In genomic region chr9:123851713-123852448, GRCm38 (mm10) we compare ENCODE assay signal across 8 mouse cellular contexts. TPM values are rescaled to one million over a fixed set of nuclear protein-coding genes. Genes with fewer than 3 reads are reported as not detected.
DNase-seq lines count a peak whose midpoint lies in the region; ATAC-seq and TF ChIP-seq lines count a peak whose summit lies in the region.

Gene Fyco1, minus strand, starts transcription at chr9:123851899.

- peak within 1 kb of the TSS; percentile 79 for H3K4me2 ChIP-seq in embryonic facial prominence, embryonic 13.5 days
- peak within 1 kb of the TSS; percentile 71 for H3K4me2 ChIP-seq in limb, embryonic 12.5 days
- H3K4me2 ChIP-seq in midbrain, embryonic 15.5 days, result peak within 1 kb of the TSS; percentile 80

- peak; percentile 94 for ATAC-seq in embryonic facial prominence, embryonic 13.5 days (ENCODE audit: insufficient number of reproducible peaks, insufficient read depth, low FRiP score, low TSS enrichment, low read depth)
- peak; percentile 97 for ATAC-seq in limb, embryonic 12.5 days (ENCODE audit: insufficient number of reproducible peaks, insufficient read depth, low FRiP score, low TSS enrichment, low read depth)
- ATAC-seq in midbrain, embryonic 15.5 days (replicated peaks), result peak; percentile 98

- WGBS in embryonic facial prominence, embryonic 13.5 days, result under 1% methylated on average over 47 of the region's 47 CpGs
- under 1% methylated on average over 47 of the region's 47 CpGs for WGBS in kidney, adult 2 months
- under 1% methylated on average over 47 of the region's 47 CpGs for WGBS in limb, embryonic 12.5 days
- WGBS in midbrain, embryonic 15.5 days, result under 1% methylated on average over 47 of the region's 47 CpGs
- under 1% methylated on average over 47 of the region's 47 CpGs for WGBS in spleen, adult 2 months

- no peaks in the 10 kb centered on the region for H3K27me3 ChIP-seq in embryonic facial prominence, embryonic 13.5 days
- H3K27me3 ChIP-seq in kidney, adult 2 months (replicated peaks; ENCODE audit: control insufficient read depth, insufficient read depth, low read length), result no peaks in the 10 kb centered on the region
- H3K27me3 ChIP-seq in limb, embryonic 12.5 days, result no peaks in the 10 kb centered on the region
- no peaks in the 10 kb centered on the region for H3K27me3 ChIP-seq in midbrain, embryonic 15.5 days (replicated peaks)
- H3K27me3 ChIP-seq in spleen, adult 2 months (ENCODE audit: control insufficient read depth, insufficient read depth, low read length), result no peaks in the 10 kb centered on the region

- peak within 1 kb of the TSS; percentile 75 for H3K4me3 ChIP-seq in embryonic facial prominence, embryonic 13.5 days
- peak within 1 kb of the TSS; percentile 78 for H3K4me3 ChIP-seq in kidney, adult 2 months (ENCODE audit: insufficient read depth, low read depth, low read length)
- H3K4me3 ChIP-seq in limb, embryonic 12.5 days (replicated peaks), result peak within 1 kb of the TSS; percentile 69
- H3K4me3 ChIP-seq in midbrain, embryonic 15.5 days, result peak within 1 kb of the TSS; percentile 69
- peak within 1 kb of the TSS; percentile 83 for H3K4me3 ChIP-seq in spleen, adult 2 months (ENCODE audit: extremely low read depth, insufficient read depth, insufficient read length)

- peak; percentile 6 for TF ChIP-seq POLR2A in kidney, adult 2 months (IDR thresholded peaks at IDR 0.05; ENCODE audit: low read depth, low read length)
- TF ChIP-seq POLR2A in spleen, adult 2 months (IDR thresholded peaks at IDR 0.05; ENCODE audit: low read depth, low read length), result peak; percentile 83

- peak within 1 kb of the TSS; percentile 97 for H3K27ac ChIP-seq in embryonic facial prominence, embryonic 13.5 days
- peak within 1 kb of the TSS; percentile 87 for H3K27ac ChIP-seq in kidney, adult 2 months (ENCODE audit: insufficient read depth, low read depth, low read length)
- peak within 1 kb of the TSS; percentile 97 for H3K27ac ChIP-seq in limb, embryonic 12.5 days
- H3K27ac ChIP-seq in midbrain, embryonic 15.5 days, result peak within 1 kb of the TSS; percentile 83
- peak within 1 kb of the TSS; percentile 100 for H3K27ac ChIP-seq in spleen, adult 2 months (ENCODE audit: insufficient read depth, low read length)

- no peak for TF ChIP-seq CTCF in kidney, adult 2 months (conservative IDR thresholded peaks at IDR 0.05; ENCODE audit: insufficient read depth, insufficient read length, low read depth, low read length)
- no peak for TF ChIP-seq CTCF in spleen, adult 2 months (IDR thresholded peaks at IDR 0.05; ENCODE audit: extremely low read depth, insufficient read depth, insufficient read length, insufficient replicate concordance)

- peak; percentile 91 for DNase-seq in 3134 (ENCODE audit: extremely low read depth, insufficient read length, low spot score)
- DNase-seq in adrenal gland, postnatal 36 days, result peak; percentile 91 to 92
- DNase-seq in heart, adult 18-20 months, result peak; percentile 96 to 99
- peak; percentile 99 for DNase-seq in kidney, adult 2 months
- peak; percentile 92 to 98 for DNase-seq in spleen, adult 2 months (ENCODE audit: low read depth in 1 of 2, low spot score in 2 of 2)

- no peaks in the 10 kb centered on the region for H3K36me3 ChIP-seq in embryonic facial prominence, embryonic 13.5 days
- H3K36me3 ChIP-seq in kidney, adult 2 months (ENCODE audit: control insufficient read depth, insufficient read depth, low read length), result no peaks in the 10 kb centered on the region
- H3K36me3 ChIP-seq in limb, embryonic 12.5 days, result no peaks in the 10 kb centered on the region
- no peaks in the 10 kb centered on the region for H3K36me3 ChIP-seq in midbrain, embryonic 15.5 days (replicated peaks)
- H3K36me3 ChIP-seq in spleen, adult 2 months (ENCODE audit: control insufficient read depth, insufficient read depth, low read length), result no peaks in the 10 kb centered on the region

- peaks cover 13% of the 10 kb centered on the region for H3K4me1 ChIP-seq in embryonic facial prominence, embryonic 13.5 days
- H3K4me1 ChIP-seq in kidney, adult 2 months (ENCODE audit: control insufficient read depth, insufficient read depth, low read length), result peaks cover 4% of the 10 kb centered on the region; the same call in 1 of the 2 replicates
- peaks cover 12% of the 10 kb centered on the region; the same call in 1 of the 2 replicates for H3K4me1 ChIP-seq in limb, embryonic 12.5 days (replicated peaks)
- H3K4me1 ChIP-seq in midbrain, embryonic 15.5 days, result peaks cover 12% of the 10 kb centered on the region
- H3K4me1 ChIP-seq in spleen, adult 2 months (ENCODE audit: control insufficient read depth, insufficient read depth, insufficient read length), result peaks cover 8% of the 10 kb centered on the region; the same call in 1 of the 2 replicates

- peak within 1 kb of the TSS; percentile 89 for H3K9ac ChIP-seq in embryonic facial prominence, embryonic 13.5 days
- H3K9ac ChIP-seq in limb, embryonic 12.5 days (replicated peaks), result peak within 1 kb of the TSS; percentile 74
- H3K9ac ChIP-seq in midbrain, embryonic 15.5 days, result peak within 1 kb of the TSS; percentile 47

- no peaks in the 10 kb centered on the region for H3K9me3 ChIP-seq in embryonic facial prominence, embryonic 13.5 days
- no peaks in the 10 kb centered on the region for H3K9me3 ChIP-seq in limb, embryonic 12.5 days
- H3K9me3 ChIP-seq in midbrain, embryonic 15.5 days, result no peaks in the 10 kb centered on the region

RNA-seq across cellular contexts. Expression of gene Fyco1, which starts in this region (rescaled TPM):
- 10 to 100 TPM; 36.3 to 51.6 TPM for total RNA-seq in adrenal gland, postnatal 36 days (2021)
- 15.2 and 17.4 TPM in 2 replicates for polyA plus RNA-seq in embryonic facial prominence, embryonic 13.5 days (2015; fragmentation: Nextera tagmentation; extraction: Ambion mirVana)
- 100 to 1,000 TPM; 257 TPM for total RNA-seq in heart, adult 18-20 months (2021)
- polyA plus RNA-seq in kidney, adult 2 months (2012; rRNA removed), result 7.1 and 9.9 TPM in 2 replicates
- polyA plus RNA-seq in limb, embryonic 12.5 days (2016; fragmentation: Nextera tagmentation; extraction: Ambion mirVana), result 15.0 and 15.2 TPM in 2 replicates
- polyA plus RNA-seq in midbrain, embryonic 15.5 days (2015; fragmentation: Nextera tagmentation; extraction: Ambion mirVana), result 18.7 and 19.0 TPM in 2 replicates
- polyA plus RNA-seq in spleen, adult 2 months (2012; rRNA removed), result 5.0 and 6.0 TPM in 2 replicates

Comparison
In these comparisons a context has a peak if more than half of its experiments do, and no peak if none do; other contexts are left out.
1. Peak in every context shown above with its lines: DNase-seq, ATAC-seq, H3K4me3 ChIP-seq and H3K27ac ChIP-seq.
2. RNA of gene Fyco1 (total RNA-seq): 257 TPM in heart, adult 18-20 months; 36.3 to 51.6 TPM in adrenal gland, postnatal 36 days; every median in the first group is over 4 times any median in the second.